Mouse (Mus musculus): ENCODE results near the gene Lrfn2. TPM values are rescaled to one million over a fixed set of nuclear protein-coding genes. Genes with fewer than 3 reads are reported as not detected.
A peak's percentile ranks its signal among the peaks of the same experiment; 100 is the strongest.

The Lrfn2 gene
- polyA plus RNA-seq, 1 experiment from 2014 or later = not detected

- DNase-seq (ENCODE audit: low read depth, low spot score) (no peak), ATAC-seq (no peak)
- ChIA-PET CTCF (no interaction called here), POLR2A (no interaction called here)
- in situ Hi-C loops (cut with MboI; ENCODE audit: low pct_unique_long_range_greater_than_20kb) = no loop called here
- no peak for TF ChIP-seq CTCF (IDR thresholded peaks at IDR 0.05)
- H3K27me3 ChIP-seq = no peaks in the 10 kb centered on the region
Measured at GRCm38 (mm10) chr17:49083594-49084380, 151.6 kb downstream of the Lrfn2 start.

GRCm38 (mm10) chr17:49085111-49085510 lies 152.9 kb downstream of the Lrfn2 start:
- H3K27me3 ChIP-seq = no peaks in the 10 kb centered on the region
- no peak for ATAC-seq
- TF ChIP-seq CTCF (IDR thresholded peaks at IDR 0.05) = no peak
- no peak for DNase-seq (ENCODE audit: low read depth, low spot score)
- ChIA-PET POLR2A (no interaction called here), CTCF (no interaction called here)
- in situ Hi-C loops (cut with MboI; ENCODE audit: low pct_unique_long_range_greater_than_20kb) = no loop called here

- DNase-seq (ENCODE audit: low read depth, low spot score) (no peak), ATAC-seq (no peak)
- in situ Hi-C loops (cut with MboI; ENCODE audit: low pct_unique_long_range_greater_than_20kb) = no loop called here
- POLR2A ChIA-PET = no interaction called here
- CTCF ChIA-PET = no interaction called here
- peaks cover 4% of the 10 kb centered on the region for H3K27me3 ChIP-seq
- TF ChIP-seq CTCF (IDR thresholded peaks at IDR 0.05) = no peak
Measured at GRCm38 (mm10) chr17:49096781-49097544, 164.8 kb downstream of the Lrfn2 start.

- ChIA-PET CTCF (no interaction called here), POLR2A (no interaction called here)
- peaks cover 6% of the 10 kb centered on the region for H3K27me3 ChIP-seq
- no peak for DNase-seq (ENCODE audit: low read depth, low spot score)
- no peak for ATAC-seq
- in situ Hi-C loops (cut with MboI; ENCODE audit: low pct_unique_long_range_greater_than_20kb) = no loop called here
- no peak for TF ChIP-seq CTCF (IDR thresholded peaks at IDR 0.05)
Measured at GRCm38 (mm10) chr17:49111399-49111798, 179.2 kb downstream of the Lrfn2 start.

GRCm38 (mm10) chr17:49111911-49112310 lies 179.7 kb downstream of the Lrfn2 start:
- DNase-seq (ENCODE audit: low read depth, low spot score) = no peak
- in situ Hi-C loops (cut with MboI; ENCODE audit: low pct_unique_long_range_greater_than_20kb) = no loop called here
- POLR2A ChIA-PET = no interaction called here
- peaks cover 6% of the 10 kb centered on the region for H3K27me3 ChIP-seq
- ATAC-seq = no peak
- no peak for TF ChIP-seq CTCF (IDR thresholded peaks at IDR 0.05)
- CTCF ChIA-PET = no interaction called here

- TF ChIP-seq CTCF (IDR thresholded peaks at IDR 0.05) = no peak
- in situ Hi-C loops (cut with MboI; ENCODE audit: low pct_unique_long_range_greater_than_20kb) = no loop called here
- ChIA-PET POLR2A (no interaction called here), CTCF (interaction anchor here (1.3 kb wide), 1 partner anchor 14 kb away, joined by 3 read pairs; no protein-coding TSS in a partner anchor)
- DNase-seq (ENCODE audit: low read depth, low spot score) (no peak), ATAC-seq (no peak)
- H3K27me3 ChIP-seq = peaks cover 6% of the 10 kb centered on the region
Measured at GRCm38 (mm10) chr17:49113336-49113735, 181.2 kb downstream of the Lrfn2 start.

- in situ Hi-C loops (cut with MboI; ENCODE audit: low pct_unique_long_range_greater_than_20kb) = no loop called here
- ChIA-PET CTCF (no interaction called here), POLR2A (no interaction called here)
- no peaks in the 10 kb centered on the region for H3K27me3 ChIP-seq
- peak; percentile 22 for TF ChIP-seq CTCF (IDR thresholded peaks at IDR 0.05)
- DNase-seq (ENCODE audit: low read depth, low spot score) (no peak), ATAC-seq (no peak)
Measured at GRCm38 (mm10) chr17:49124166-49124565, 192.0 kb downstream of the Lrfn2 start.

GRCm38 (mm10) chr17:49124642-49125041 lies 192.5 kb downstream of the Lrfn2 start:
- no peak for TF ChIP-seq CTCF (IDR thresholded peaks at IDR 0.05)
- no peaks in the 10 kb centered on the region for H3K27me3 ChIP-seq
- POLR2A ChIA-PET = no interaction called here
- CTCF ChIA-PET = no interaction called here
- no peak for ATAC-seq
- no peak for DNase-seq (ENCODE audit: low read depth, low spot score)
- in situ Hi-C loops (cut with MboI; ENCODE audit: low pct_unique_long_range_greater_than_20kb) = no loop called here

Data from Patski (cell line).